Mouse (Mus musculus): ENCODE measurements around the gene Dus4l. TPM values are rescaled to one million over a fixed set of nuclear protein-coding genes. Genes with fewer than 3 reads are reported as not detected.
"Not testable (repeated sequence)": the region's sequence is repeated elsewhere in the genome, so short reads cannot be mapped to it uniquely, and the experiment has no call there.

Gene Dus4l
- 1 to 10 TPM; 3.7 to 5.8 TPM for total RNA-seq (2021)
- long read RNA-seq, experiment 1, partial matches to known transcripts: 0 of 2 reads
- long read RNA-seq, experiment 1, other reads (novel, unspliced or antisense): 0 of 2 reads
- long read RNA-seq, experiment 2, partial matches to known transcripts: 1 of 3 reads
- long read RNA-seq, experiment 2, other reads (novel, unspliced or antisense): 0 of 3 reads

- DNase-seq: peak; percentile 91
Measured at GRCm38 (mm10) chr12:31654197-31654964, at the start of gene Dus4l, which contains the start of gene Cog5. TSS of gene Dus4l (minus strand) at chr12:31654826. TSS of gene Cog5 (plus strand) at chr12:31654869.

- no peak for DNase-seq
Measured at GRCm38 (mm10) chr12:31703904-31704303, 49.3 kb upstream of the Dus4l start.

- DNase-seq: no peak
Measured at GRCm38 (mm10) chr12:31701411-31701810, 46.8 kb upstream of the Dus4l start.

GRCm38 (mm10) chr12:31700623-31701347, 46.2 kb upstream of the Dus4l start:
- DNase-seq: no peak

- no peak for DNase-seq
Measured at GRCm38 (mm10) chr12:31693278-31693677, 38.7 kb upstream of the Dus4l start.

GRCm38 (mm10) chr12:31686679-31687078, 32.1 kb upstream of the Dus4l start:
- no peak for DNase-seq

GRCm38 (mm10) chr12:31667187-31667586, 12.6 kb upstream of the Dus4l start:
- DNase-seq: no peak

- no peak for DNase-seq
Measured at GRCm38 (mm10) chr12:31665999-31666398, 11.4 kb upstream of the Dus4l start.

- no peak for DNase-seq
Measured at GRCm38 (mm10) chr12:31656841-31657240, 2.2 kb upstream of the Dus4l start.

- DNase-seq: no peak
Measured at GRCm38 (mm10) chr12:31654965-31655477, 395 bp upstream of the Dus4l start.

- DNase-seq: no peak
Measured at GRCm38 (mm10) chr12:31653611-31654010, 1.0 kb downstream of the Dus4l start.

GRCm38 (mm10) chr12:31635240-31635607, 19.4 kb downstream of the Dus4l start:
- DNase-seq: no peak

GRCm38 (mm10) chr12:31634343-31635239, 20.0 kb downstream of the Dus4l start, which contains the start of gene Bcap29:
TSS of gene Bcap29 (minus strand) at chr12:31634658.
- peak; percentile 79 for DNase-seq

GRCm38 (mm10) chr12:31633970-31634342, 20.7 kb downstream of the Dus4l start:
- DNase-seq: no peak

- not testable (repeated sequence) for DNase-seq
Measured at GRCm38 (mm10) chr12:31628396-31628795, 26.2 kb downstream of the Dus4l start.

GRCm38 (mm10) chr12:31625016-31625415, 29.6 kb downstream of the Dus4l start:
- no peak for DNase-seq

GRCm38 (mm10) chr12:31620106-31620505, 34.5 kb downstream of the Dus4l start:
- no peak for DNase-seq

GRCm38 (mm10) chr12:31613353-31613752, 41.3 kb downstream of the Dus4l start:
- no peak for DNase-seq

GRCm38 (mm10) chr12:31608138-31608537, 46.5 kb downstream of the Dus4l start:
- DNase-seq: no peak

- no peak for DNase-seq
Measured at GRCm38 (mm10) chr12:31604894-31605293, 49.7 kb downstream of the Dus4l start.

- DNase-seq: no peak
Measured at GRCm38 (mm10) chr12:31603586-31603985, 51.0 kb downstream of the Dus4l start.

- no peak for DNase-seq
Measured at GRCm38 (mm10) chr12:31594296-31594695, 60.3 kb downstream of the Dus4l start.
